Mouse (Mus musculus): Measurements from ENCODE around the gene Fmo3.

DNA sequence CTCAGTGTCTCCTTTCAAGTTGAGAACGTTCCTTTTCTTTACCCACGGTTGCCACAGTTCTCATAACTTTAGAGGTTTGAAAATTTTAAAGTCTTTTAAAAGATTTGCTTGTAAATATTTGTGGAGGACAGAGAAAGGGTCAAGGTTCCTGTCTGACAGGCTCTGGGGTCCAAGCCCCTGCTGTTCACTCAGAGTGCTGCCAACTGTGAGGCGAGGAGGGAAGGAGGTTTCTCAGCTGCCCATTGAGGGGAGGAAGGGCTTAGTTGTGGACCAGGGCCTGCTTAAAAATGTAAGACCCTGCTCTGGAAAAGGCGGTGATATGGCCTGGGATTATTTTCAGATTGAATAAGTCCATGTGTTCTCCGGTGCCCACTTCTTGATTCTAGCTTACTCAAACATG is 52.4 kb downstream of the Fmo3 start:
- no peak for TF ChIP-seq POLR2A (IDR thresholded peaks at IDR 0.05; ENCODE audit: insufficient read length, low read depth)
- TF ChIP-seq POLR2AphosphoS2 (IDR thresholded peaks at IDR 0.05; ENCODE audit: insufficient read length, low read depth), result no peak
- TF ChIP-seq TCF12 (IDR thresholded peaks at IDR 0.05; ENCODE audit: insufficient read depth, poor library complexity, severe bottlenecking), result no peak
- TF ChIP-seq MAX (IDR thresholded peaks at IDR 0.05; ENCODE audit: low read depth), result no peak
- no peak for TF ChIP-seq CEBPB (IDR thresholded peaks at IDR 0.05; ENCODE audit: insufficient read depth, poor library complexity, severe bottlenecking)
- no peak for TF ChIP-seq E2F4 (IDR thresholded peaks at IDR 0.05; ENCODE audit: insufficient read depth)
- TF ChIP-seq USF1 (IDR thresholded peaks at IDR 0.05; ENCODE audit: low read depth), result no peak

Data from myocyte (in vitro differentiated cells).